Mouse (Mus musculus): ENCODE results near the gene Wnt9a.

DNA sequence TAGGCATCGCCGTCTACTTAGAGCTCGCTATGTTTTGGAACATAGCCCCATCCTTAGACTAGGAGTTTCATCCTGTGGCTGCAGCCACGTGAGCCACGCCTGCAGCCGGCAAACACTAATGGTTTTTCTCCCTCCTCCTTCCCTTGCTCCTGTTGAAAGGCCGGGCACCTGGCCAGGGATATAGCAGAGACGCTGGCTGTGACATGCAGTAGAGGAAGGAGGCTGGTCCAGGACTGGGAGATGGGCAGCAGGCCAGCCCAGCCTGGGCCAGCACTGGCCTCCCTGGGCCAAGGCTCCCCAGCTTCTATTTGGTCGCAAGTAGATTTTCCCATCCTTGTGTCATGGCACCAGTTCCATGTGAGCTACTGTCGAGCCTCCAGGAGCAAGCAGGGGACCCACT is 23.8 kb upstream of the Wnt9a start:
- TF ChIP-seq CTCF (IDR thresholded peaks at IDR 0.05; ENCODE audit: low read depth) (no peak), EP300 (IDR thresholded peaks at IDR 0.05; ENCODE audit: low read depth) (no peak)

Data from heart, postnatal 0 days (tissue).